Mouse (Mus musculus) layer of hippocampus, adult 9-11 months (tissue): ENCODE measurements around the gene Oas1c.
A peak's percentile ranks its signal among the peaks of the same experiment; 100 is the strongest.

Source experiments
- DNase-seq: peaks from one replicate; pipeline ENCODE4 v3.0.0; 2022

The Oas1c gene

DNA sequence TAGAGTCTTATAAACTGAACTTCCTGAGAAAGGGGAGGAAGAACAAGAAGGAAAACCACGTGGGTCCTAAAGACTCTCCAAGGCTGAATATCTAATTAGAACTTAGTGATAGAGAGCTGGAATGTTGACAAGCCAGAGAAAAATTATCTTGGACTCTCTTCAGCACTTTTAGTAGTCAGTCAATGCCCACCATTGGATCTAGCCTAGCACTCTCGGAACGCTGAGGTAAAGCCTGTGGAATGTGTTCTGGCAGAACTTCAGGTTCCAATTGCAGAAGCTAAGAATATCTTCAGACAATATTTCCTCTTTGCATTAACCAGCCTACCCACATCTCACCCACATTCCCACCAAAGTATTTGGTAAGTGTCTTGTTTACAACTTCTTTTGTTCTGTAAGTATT lies 32.4 kb downstream of the Oas1c start:
- peak; percentile 10 for DNase-seq

DNA sequence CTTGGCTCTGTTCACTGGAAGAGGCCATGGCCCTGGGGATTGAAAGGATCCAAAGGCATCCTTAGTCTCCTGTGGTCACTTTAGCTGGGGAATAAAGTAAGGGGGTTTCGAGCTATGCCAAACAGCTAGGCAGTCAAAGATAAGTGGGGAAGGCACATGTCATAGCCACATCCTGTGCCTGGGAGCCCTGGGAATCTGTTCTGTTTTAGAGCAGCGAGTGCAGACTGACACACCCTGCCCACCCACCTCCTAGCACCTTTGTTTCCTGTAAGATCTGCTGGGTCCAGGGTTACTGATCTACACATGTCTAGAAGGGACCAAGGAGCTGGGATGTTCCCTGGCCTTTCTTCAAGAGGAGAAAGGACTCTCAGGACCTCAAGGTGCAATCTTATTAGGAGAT lies 33.4 kb downstream of the Oas1c start:
- DNase-seq, result no peak

DNA sequence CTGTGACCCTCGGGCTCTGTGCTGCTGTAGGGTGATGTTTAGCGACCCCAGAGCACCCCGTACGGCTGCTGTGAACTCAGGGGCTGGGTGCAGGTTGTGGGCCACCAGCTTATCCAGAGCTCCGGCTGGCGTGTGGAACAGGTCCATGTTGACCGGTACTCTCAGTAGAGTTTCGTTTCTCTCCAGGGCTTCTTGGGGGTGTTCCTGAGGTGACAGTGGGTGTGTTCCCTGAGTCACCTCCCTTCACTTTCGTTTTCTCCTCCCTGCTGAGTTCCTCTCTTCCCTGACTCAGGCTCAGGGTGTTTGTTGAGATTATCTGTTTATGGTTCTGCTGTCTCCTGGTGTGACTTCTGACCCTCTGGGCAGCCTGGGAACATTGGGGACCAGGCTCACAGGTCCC lies 34.8 kb downstream of the Oas1c start, which contains the start of gene Oas3:
Gene Oas3, minus strand, starts transcription at position 184 of the 400 bp plus-strand sequence.
- DNase-seq, result no peak

DNA sequence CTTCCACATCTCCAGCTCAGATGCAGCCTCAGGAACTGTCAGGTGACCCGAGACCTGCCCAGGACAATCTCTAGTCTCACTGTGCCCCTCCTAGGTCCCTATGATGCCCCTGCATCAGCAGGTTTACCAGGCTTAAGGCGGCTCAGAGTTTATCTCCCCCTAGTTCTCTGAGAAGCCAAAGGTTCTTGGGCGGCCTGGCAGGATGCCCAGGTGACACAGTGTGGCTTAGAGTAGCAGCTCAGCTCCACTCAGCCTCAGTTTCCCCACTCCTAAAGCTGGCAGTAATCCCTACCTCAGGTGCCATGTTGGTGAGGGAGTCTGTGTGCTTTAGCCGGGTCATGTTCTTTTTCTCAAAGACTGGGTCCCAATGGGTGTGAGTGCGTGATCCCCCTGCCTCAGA lies 35.5 kb downstream of the Oas1c start:
- no peak for DNase-seq

DNA sequence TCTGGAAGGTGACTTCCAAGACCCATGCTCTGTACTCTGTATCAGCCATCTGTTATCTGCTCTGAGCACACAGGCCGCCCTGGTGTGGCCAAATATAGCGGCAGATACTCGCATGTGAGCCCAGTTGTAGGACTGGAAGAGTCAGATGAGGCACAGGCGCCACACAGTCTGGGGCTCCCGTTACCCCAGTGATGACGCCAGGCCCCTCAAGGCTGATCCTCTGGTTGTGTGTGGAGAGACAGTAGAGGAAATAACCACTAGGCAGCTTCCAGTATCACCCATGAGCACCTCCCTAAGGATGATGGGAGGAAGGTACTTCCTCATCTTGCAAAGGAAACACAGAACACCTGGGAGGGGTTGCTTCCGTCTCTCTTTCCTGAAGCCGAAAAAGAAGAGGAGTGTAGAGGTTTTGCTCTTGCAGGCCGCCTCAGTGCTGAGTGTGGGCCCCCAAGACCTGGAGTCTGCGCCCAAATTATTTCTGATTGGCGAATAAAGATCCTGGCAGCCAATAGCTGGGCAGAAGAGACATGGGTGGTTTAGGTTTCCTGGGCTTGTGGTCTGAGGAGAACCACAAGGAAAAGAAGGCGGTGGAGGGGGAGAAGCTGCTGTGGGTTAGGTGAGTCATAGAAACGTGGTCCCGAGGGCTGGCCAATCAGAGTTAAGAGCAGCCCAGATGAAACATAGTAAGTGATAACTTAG lies 36.9 kb downstream of the Oas1c start:
- DNase-seq, result no peak

GRCm38 (mm10) chr5:120769396-120769795 lies 42.9 kb downstream of the Oas1c start:
- no peak for DNase-seq

DNA sequence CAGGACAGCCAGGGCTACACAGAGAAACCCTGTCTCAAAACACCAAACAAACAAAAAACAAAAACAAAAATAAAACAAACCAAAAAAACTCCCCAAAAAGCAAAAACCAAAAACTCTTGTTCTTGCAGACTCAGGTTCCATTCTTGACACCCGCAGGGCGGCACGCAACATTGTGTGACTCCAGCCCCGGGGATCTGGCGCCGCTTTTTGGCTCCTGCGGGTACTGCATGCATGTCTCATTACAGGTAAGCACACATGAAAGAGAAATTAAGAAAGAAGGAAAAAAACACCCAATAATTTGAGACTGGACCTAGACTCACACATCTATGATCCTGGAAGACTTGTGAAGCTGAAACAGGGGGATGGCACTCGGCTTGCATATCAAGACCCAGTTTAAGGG lies 47.3 kb downstream of the Oas1c start:
- DNase-seq, result no peak

DNA sequence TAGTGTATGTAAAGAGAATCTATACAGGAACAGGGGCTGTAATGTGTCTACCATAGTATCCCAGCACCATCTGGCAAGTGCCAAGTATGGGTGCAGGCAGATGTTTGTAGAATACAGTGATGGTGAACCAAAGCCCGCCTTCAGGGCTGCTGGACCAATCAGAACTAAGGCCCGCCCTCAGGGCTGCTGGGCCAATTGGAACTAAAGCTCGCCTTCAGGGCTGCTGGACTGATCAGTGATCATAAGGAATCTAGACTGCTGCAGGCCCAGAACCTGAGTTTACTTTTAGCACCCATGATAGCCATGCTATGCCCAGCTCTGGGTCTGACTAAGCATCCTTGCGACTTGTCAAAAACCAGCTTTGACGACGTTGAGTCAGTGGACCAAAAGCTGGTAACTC lies 50.4 kb downstream of the Oas1c start:
- no peak for DNase-seq

- DNase-seq, result no peak
Observed at GRCm38 (mm10) chr5:120754215-120754614, 58.1 kb downstream of the Oas1c start.

GRCm38 (mm10) chr5:120752786-120753185 lies 59.5 kb downstream of the Oas1c start:
- DNase-seq, result no peak

DNA sequence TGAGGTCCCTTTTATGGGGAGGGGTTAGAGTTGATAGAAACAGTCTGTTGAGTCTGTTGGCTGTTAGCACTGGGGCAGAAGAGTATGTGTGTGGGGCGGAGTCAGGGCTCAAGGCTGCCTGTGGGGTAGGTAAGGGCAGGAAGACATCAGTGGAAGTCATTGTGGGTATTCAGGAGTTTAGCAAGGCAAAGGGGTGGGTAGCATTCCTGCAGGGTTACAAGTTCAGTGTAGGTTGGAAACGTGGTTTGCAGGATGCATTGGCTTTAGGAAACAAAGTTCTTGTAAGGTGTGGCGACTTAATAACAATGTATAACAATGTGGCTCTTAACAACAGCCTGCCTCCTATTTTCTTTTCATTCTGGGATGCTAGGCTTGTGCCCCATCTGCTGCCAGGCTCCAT lies 61.1 kb downstream of the Oas1c start:
- no peak for DNase-seq
